Mouse (Mus musculus) bone marrow, adult 2 months (tissue): ENCODE data around the gene Myo9b. TPM values are rescaled to one million over a fixed set of nuclear protein-coding genes. Genes with fewer than 3 reads are reported as not detected.
"Not testable (repeated sequence)": the region's sequence is repeated elsewhere in the genome, so short reads cannot be mapped to it uniquely, and the experiment has no call there.

ENCODE experiments used
- H3K27ac ChIP-seq: fragments of 200-500 bp; 2 replicates; pipeline ENCODE4 v1.5.1; 2012; ENCODE audit warnings: low read depth, mild to moderate bottlenecking, control low read depth, inconsistent platforms, low read length; ENCODE audit not compliant: control insufficient read depth, poor library complexity, insufficient read depth
- H3K4me1 ChIP-seq: fragments of 200-500 bp; 2 replicates; pipeline ENCODE4 v1.6.1; 2011; ENCODE audit warnings: low read length; ENCODE audit not compliant: control insufficient read depth, insufficient read depth
- H3K4me3 ChIP-seq: fragments of 200-500 bp; replicated peaks from 2 replicates; pipeline ENCODE3; 2011; ENCODE audit warnings: mild to moderate bottlenecking, low read depth, low read length, control low read depth; ENCODE audit not compliant: control insufficient read depth
- CTCF ChIP-seq: fragments of 200-500 bp; IDR thresholded peaks from 2 replicates; pipeline ENCODE4 v1.5.1; 2011; ENCODE audit warnings: low read length, control low read depth; ENCODE audit not compliant: control insufficient read depth, insufficient read depth
- POLR2A ChIP-seq: fragments of 200-500 bp; IDR thresholded peaks from 2 replicates; pipeline ENCODE4 v1.6.1; 2011; ENCODE audit warnings: low read depth, mild to moderate bottlenecking, control low read depth, low read length, borderline replicate concordance; ENCODE audit not compliant: control insufficient read depth
- WGBS: fragments of 180-500 bp; shearing (Covaris S2); methylation state at CpG from one replicate; pipeline ENCODE4 v1.1.7; 2018; 5-methylcytosine and 5-hydroxymethylcytosine counted together
- polyA plus RNA-seq: library from polyadenylated mRNA; stranded (reverse); fragments of >200 nt; gene quantifications from 2 replicates; pipeline ENCODE4 v1.2.4, GENCODE M21; 2011; ENCODE audit warnings: low replicate concordance; ENCODE audit not compliant: missing spikeins, insufficient read depth, insufficient read length

Myo9b gene
- polyA plus RNA-seq, 1 experiment = 64.6 TPM

DNA sequence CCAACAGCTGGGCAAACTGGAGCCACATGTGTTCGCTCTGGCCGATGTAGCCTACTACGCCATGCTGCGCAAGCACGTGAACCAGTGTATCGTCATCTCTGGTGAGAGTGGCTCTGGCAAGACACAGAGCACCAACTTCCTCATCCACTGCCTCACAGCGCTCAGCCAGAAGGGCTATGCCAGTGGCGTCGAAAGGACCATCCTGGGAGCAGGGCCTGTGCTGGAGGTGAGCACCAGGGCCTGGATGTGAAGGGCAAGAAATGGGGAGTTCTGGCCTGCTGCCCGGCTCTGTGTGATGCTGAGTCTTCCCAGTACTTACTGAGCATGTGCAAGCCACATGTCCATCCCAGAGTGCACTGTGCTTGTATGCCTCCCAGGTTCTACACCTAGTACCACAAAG is 18.4 kb downstream of the Myo9b start:
- no peak for TF ChIP-seq POLR2A
- no peak for TF ChIP-seq CTCF
- H3K4me1 ChIP-seq = peaks cover 14% of the 10 kb centered on the region
- H3K27ac ChIP-seq = no peak overlapping the region
- H3K4me3 ChIP-seq = no peak overlapping the region
- 88% methylated on average over 10 of the region's 10 CpGs for WGBS

- whole genome bisulfite sequencing = 91% methylated on average over 6 of the region's 6 CpGs
- Histone ChIP-seq H3K4me3 (no peak overlapping the region), H3K4me1 (peaks cover 13% of the 10 kb centered on the region), H3K27ac (no peak overlapping the region)
- no peak for TF ChIP-seq CTCF
Measured at GRCm38 (mm10) chr8:71291351-71291750, 18.8 kb downstream of the Myo9b start.

DNA sequence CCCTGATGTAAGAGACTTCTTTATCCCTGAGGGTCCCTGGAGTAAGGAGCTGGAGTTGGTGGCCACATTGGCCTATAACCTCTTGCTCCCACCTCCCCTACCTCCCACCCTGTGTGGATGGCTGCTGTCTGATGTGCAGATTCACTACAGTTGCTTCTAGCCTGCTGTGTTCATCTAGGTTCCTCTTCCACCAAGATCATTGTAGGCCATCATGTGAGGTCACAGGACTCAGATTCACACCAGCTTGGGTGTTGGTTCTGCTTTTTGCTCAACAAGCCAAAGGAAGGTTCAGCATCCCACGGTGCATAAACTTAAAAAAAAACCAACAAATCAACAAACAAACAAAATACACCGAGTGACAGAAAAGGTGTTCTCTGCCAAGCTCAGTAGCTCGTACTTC is 21.4 kb downstream of the Myo9b start:
- H3K27ac ChIP-seq = peak overlapping the region; percentile 25; the same call in 1 of the 2 replicates
- not testable (repeated sequence) for H3K4me3 ChIP-seq
- WGBS = 56% methylated on average over 3 of the region's 3 CpGs
- H3K4me1 ChIP-seq = peaks cover 20% of the 10 kb centered on the region

DNA sequence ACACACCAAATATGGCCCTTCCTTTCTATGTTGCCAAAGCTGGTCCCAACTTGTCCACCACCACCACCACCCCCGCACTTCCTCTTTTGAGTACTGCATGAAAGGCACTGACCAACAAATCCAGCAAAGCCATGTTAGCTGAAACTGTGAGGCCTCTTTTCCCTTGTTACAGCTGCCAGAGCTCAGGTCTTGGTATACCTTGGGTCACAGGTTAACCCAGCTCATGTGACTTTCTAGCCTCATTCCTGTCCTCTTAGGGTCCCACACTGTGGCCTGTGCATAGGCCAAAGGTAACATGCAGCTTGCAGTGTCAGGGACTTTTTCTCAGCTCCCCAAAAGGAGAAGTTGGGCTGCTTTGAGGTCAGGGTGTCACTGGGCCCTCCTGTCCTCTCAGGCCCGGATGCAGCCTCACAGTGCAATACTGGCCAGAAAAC is 23.7 kb downstream of the Myo9b start:
- Histone ChIP-seq H3K27ac (peak overlapping the region; percentile 76), H3K4me3 (no peak overlapping the region), H3K4me1 (peaks cover 18% of the 10 kb centered on the region)
- TF ChIP-seq CTCF (no peak), POLR2A (no peak)
- 22% methylated on average over 2 of the region's 2 CpGs for WGBS

DNA sequence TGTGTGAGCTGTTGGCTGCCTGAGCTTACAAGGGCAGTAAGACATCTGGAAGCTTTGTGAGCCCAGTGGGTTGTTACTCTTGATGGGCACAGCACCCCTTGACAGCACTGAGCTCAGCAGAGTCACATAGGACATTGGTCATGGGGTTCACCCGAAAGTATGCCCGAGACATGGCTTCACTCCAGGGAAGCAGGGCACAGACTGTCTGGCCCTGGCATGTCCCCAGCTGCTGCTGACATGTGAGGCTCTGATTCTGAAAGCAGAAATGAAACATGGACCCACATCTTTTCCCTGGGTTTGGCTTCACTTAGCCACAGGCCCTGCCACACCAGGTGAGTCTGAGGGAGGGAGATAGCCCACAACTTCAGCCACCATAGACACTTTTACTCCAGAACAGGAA is 24.3 kb downstream of the Myo9b start:
- Histone ChIP-seq H3K4me1 (peaks cover 18% of the 10 kb centered on the region), H3K4me3 (no peak overlapping the region), H3K27ac (peak overlapping the region; percentile 76)
- TF ChIP-seq CTCF = no peak
- no peak for TF ChIP-seq POLR2A
- 80% methylated on average over 2 of the region's 2 CpGs for WGBS

DNA sequence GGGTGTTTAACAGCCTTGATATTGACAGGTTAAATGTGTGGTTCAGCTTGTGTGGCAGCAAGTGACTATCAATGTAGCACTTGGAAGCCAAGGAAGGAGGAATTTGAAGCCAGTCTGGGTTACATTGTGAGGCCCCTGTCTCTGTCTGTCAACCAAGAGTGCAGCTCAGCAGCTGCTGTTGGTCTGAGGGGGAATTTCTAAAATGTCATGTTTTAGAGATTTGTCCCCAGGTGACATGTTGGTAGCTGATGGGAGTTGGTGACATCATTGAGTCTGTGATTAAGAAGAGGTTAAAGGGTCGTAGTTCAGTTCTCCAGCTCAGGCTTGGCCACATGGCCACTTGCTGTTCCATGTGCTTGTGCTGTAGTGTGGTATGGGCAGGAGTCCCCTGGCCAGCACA is 24.9 kb downstream of the Myo9b start:
- peaks cover 18% of the 10 kb centered on the region for H3K4me1 ChIP-seq
- no peak overlapping the region for H3K4me3 ChIP-seq
- 76% methylated on average over 1 of the region's 1 CpGs for whole genome bisulfite sequencing
- H3K27ac ChIP-seq = peak overlapping the region; percentile 76
- no peak for TF ChIP-seq CTCF
- TF ChIP-seq POLR2A = no peak

GRCm38 (mm10) chr8:71299716-71300115 is 27.2 kb downstream of the Myo9b start:
- H3K27ac ChIP-seq = no peak overlapping the region
- 87% methylated on average over 3 of the region's 3 CpGs for WGBS
- peaks cover 17% of the 10 kb centered on the region for H3K4me1 ChIP-seq
- TF ChIP-seq CTCF (no peak), POLR2A (no peak)
- H3K4me3 ChIP-seq = no peak overlapping the region

GRCm38 (mm10) chr8:71302788-71303187 is 30.3 kb downstream of the Myo9b start:
- no peak overlapping the region for H3K27ac ChIP-seq

GRCm38 (mm10) chr8:71303632-71304031 is 31.1 kb downstream of the Myo9b start:
- no peak for TF ChIP-seq POLR2A
- no peak for TF ChIP-seq CTCF
- 77% methylated on average over 1 of the region's 1 CpGs for WGBS

More at GRCm38 (mm10) chr8:71302788-71303187, 30.3 kb downstream of the Myo9b start:
- Histone ChIP-seq H3K4me3 (no peak overlapping the region), H3K4me1 (peaks cover 1% of the 10 kb centered on the region; the same call in 1 of the 2 replicates)
- WGBS = 71% methylated on average over 1 of the region's 1 CpGs
- no peak for TF ChIP-seq POLR2A
- TF ChIP-seq CTCF = no peak

GRCm38 (mm10) chr8:71305988-71306387 is 33.5 kb downstream of the Myo9b start:
- H3K27ac ChIP-seq = no peak overlapping the region
- H3K4me1 ChIP-seq = peaks cover 6% of the 10 kb centered on the region
- no peak overlapping the region for H3K4me3 ChIP-seq
- no peak for TF ChIP-seq POLR2A
- TF ChIP-seq CTCF = no peak
- 68% methylated on average over 1 of the region's 1 CpGs for WGBS

More at GRCm38 (mm10) chr8:71303632-71304031, 31.1 kb downstream of the Myo9b start:
- Histone ChIP-seq H3K4me3 (no peak overlapping the region), H3K27ac (no peak overlapping the region), H3K4me1 (peaks cover 2% of the 10 kb centered on the region; the same call in 1 of the 2 replicates)
